Mouse (Mus musculus) pancreas, adult 10 weeks (tissue): ENCODE measurements around the gene Hnrnpd. TPM values are rescaled to one million over a fixed set of nuclear protein-coding genes. Genes with fewer than 3 reads are reported as not detected.

ENCODE experiments used
- polyA plus RNA-seq: library from polyadenylated mRNA; stranded (reverse); fragments of 350-450 nt; fragmentation: Illumina TruSeq; extraction: RNeasy Lipid Tissue Mini Kit (QIAGEN cat#74804); gene quantifications from one replicate; pipeline ENCODE4 v1.2.3, GENCODE M21; 2015; ENCODE audit warnings: low read depth, low replicate concordance; ENCODE audit not compliant: insufficient read depth

Gene Hnrnpd
- polyA plus RNA-seq = 39.0 TPM

DNA sequence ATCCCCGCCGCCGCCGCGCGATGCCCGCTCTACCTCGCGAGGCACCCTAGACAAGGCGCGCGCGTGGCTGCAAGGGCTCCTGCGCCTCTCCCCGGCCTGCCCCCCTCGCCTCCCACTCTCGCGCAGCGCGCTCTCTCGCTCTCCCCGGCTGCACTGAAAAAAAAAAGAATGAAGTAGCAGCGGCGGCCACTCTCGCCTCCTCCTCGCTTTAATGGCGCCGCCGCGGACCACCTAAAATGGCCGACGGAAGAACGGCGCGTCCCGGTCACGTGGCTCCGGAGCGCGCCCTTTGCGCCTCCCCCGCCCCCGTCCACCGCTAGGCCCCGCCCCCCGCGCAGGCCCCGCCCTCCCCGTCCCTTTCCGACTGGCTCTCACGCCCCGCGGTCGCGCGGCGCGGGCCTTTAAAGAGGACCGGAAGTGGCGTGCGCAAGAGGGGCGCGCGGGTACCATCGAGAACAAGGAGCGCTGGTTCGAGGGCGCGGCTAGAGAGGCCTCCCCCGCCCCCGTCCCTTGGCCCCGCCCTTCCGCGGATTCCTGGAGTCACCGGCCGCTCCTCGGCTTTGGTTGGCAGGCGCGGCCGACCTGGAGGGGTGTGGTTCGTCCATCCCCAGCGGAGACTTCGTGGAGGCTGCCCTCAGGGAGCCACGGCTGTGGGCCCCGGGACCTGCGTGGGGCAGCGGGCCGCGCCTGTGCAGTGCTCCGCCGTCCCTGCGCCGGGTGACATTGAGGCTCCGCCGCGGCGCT is at the start of gene Hnrnpd, which contains the start of gene 4930524J08Rik:
TSS of gene Hnrnpd (minus strand) at position 240 of the 744 bp plus-strand sequence.
TSS of gene 4930524J08Rik (plus strand) at position 363 of the 744 bp plus-strand sequence.

DNA sequence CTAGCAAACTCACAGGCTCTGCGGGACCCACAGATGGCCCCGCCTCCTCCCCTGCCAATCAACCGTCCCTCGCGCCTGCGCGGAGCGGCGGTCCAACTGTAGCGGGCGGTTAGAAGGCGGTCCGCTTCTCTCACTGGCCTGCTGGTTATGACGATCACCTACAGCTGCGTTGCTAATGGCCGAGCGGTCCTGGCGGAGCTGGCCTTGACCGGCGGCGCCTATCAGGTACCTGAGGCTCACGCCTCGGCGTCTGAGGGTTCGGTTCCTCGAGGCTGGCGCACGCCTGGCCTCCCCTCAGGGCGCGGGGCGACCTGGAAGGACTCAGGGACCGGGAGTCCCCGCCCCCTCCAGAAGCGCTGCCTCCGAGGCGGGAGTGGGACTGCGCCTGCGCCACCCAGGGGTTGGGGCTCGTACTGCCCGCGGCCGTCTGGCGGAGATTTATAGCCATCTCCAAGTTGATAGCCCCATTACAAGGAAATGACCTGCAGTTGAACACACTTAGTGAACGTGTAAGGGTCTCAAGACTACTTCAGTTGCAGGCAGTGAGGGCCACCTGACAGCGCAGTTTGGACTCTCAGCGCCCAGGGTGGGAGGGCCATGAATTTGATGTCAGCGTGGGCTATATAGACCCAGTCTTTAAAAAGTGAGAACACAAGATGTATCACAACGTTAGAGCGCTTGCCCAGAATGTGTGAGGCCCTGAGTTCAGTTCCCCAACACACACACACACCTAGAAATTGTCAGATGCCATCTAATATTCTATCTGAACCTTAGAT is 72.4 kb downstream of the Hnrnpd start, which contains the start of gene Vamp9:
TSS of gene Vamp9 (plus strand) at position 74 of the 776 bp plus-strand sequence.

Other genes with a start within 250 kb of the Hnrnpd start
- gene Rasgef1b, start 249.9 kb downstream of the Hnrnpd start, polyA plus RNA-seq = 0.89 TPM
- not detected for gene Vamp9, start 72.7 kb downstream of the Hnrnpd start, polyA plus RNA-seq
- not detected for gene 4930524J08Rik, start 123 bp upstream of the Hnrnpd start, polyA plus RNA-seq
- 77.0 TPM for gene Hnrnpdl, start 60.7 kb upstream of the Hnrnpd start, polyA plus RNA-seq
- gene Enoph1, start 61.0 kb upstream of the Hnrnpd start, polyA plus RNA-seq = 2.8 TPM
- gene Tmem150c, start 180.9 kb upstream of the Hnrnpd start, polyA plus RNA-seq = 1.1 TPM